Mouse (Mus musculus): ENCODE results near the gene Tenm3. TPM values are rescaled to one million over a fixed set of nuclear protein-coding genes. Genes with fewer than 3 reads are reported as not detected.

The Tenm3 gene
- total RNA-seq, 2 experiments from 2014 or later, result not detected

DNA sequence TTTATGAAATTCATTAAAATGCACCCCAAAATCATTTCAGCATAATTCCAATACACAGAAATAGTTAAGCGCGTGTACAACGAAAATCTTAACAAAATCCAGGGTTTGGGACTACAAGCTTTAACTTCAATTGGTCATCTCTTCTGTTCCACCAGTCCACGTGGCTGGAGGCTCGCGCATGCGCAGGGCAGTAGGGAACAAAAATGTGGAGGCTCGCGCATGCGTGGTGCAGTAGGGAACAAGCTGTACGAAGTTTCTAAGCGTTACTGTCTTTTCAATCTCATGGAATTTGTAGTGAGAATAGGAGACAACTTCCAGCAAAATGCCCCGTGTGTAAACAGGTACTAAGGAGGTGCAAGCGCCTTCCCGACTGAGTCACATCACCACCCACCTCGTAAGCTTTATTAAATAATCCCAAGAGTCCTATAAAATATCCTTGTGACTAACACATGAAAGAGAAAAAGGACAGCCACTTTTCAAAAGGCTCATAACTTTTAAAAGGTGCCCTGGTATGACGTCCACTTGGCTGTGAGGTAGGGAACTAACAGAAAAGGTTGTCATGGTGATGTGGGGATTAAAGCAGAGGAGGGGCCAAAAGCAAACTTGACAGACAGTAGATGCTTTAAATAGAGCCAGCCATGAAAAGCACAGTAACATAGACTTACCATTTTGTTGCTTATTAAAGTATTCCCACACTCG, 353.7 kb downstream of the Tenm3 start:
- ATAC-seq (replicated peaks; ENCODE audit: low FRiP score, poor library complexity, severe bottlenecking), result no peak

GRCm38 (mm10) chr8:48489417-48489816, 354.3 kb downstream of the Tenm3 start:
- no peak for ATAC-seq (replicated peaks; ENCODE audit: low FRiP score, poor library complexity, severe bottlenecking)

- no peak for ATAC-seq (replicated peaks; ENCODE audit: low FRiP score, poor library complexity, severe bottlenecking)
These were observed 354.9 kb downstream of the Tenm3 start for GRCm38 (mm10) chr8:48488809-48489208.

- ATAC-seq (replicated peaks; ENCODE audit: low FRiP score, poor library complexity, severe bottlenecking), result no peak
These were observed 359.6 kb downstream of the Tenm3 start for GRCm38 (mm10) chr8:48484143-48484542.

DNA sequence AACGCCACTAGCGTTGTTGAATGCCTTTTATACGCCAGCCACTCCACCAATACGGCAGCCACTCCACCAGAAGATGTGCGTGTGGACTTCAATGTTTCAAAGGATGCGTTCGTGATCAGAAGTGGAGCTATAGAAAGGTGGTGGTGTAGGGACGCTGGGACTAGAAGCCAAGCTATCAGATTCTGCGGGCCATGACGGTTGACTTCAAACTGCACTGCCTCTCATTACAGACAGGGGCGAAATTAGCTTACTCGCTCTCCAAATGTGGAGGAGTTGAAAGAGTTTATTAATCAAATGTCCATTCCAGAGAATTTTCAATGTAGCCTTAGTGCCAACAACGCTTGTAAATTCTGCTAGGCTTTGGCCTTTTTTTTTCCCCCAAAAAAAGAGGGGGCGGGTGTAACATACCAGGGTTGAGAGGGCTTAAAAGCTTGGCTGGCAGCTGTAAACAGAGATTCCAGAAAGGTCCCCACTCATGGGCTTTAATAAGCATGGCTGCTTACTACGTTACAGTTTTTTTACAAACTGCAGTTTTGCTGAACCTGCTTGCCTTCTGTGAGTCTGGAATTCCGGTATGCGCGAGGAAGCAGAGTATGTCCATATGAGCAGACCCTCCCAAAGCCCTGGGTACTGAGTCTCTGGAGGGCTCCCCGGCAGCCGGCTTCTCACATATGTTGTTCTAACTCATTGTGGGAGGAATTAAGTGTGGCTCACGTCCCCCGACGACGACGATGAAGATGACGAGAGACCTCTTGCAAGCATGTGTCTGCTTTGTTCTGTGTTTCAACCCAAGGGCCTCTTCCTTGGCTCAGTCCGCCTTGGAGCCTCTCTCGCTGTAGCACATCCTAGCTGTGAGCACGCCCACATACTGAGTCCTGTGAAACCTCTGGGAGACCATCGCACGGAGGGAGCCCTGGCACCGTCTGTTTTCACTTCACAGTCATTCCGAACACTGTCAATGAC, 361.8 kb downstream of the Tenm3 start:
- ATAC-seq (replicated peaks; ENCODE audit: low FRiP score, poor library complexity, severe bottlenecking), result no peak

GRCm38 (mm10) chr8:48477371-48477935, 366.3 kb downstream of the Tenm3 start:
- ATAC-seq (replicated peaks; ENCODE audit: low FRiP score, poor library complexity, severe bottlenecking), result no peak

DNA sequence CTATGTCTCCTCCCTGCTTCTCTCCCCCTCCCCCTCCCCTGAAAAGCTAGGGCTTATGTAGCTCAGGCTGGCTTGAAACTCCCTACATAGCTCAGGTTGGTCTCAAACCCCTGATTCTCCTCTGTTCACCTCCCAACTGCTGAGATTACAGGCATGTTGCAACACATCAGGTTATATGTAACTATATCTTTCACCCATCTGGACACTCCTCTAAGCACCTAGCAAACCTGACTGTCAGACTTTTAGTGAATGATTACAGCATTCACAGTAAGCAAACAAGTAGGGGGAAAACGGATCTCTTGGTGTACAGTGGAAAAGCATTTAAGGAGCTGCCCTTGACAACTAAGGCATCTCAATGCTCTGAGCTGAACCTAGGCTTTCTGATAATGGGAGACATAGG, 366.9 kb downstream of the Tenm3 start:
- ATAC-seq (replicated peaks; ENCODE audit: low FRiP score, poor library complexity, severe bottlenecking), result no peak

DNA sequence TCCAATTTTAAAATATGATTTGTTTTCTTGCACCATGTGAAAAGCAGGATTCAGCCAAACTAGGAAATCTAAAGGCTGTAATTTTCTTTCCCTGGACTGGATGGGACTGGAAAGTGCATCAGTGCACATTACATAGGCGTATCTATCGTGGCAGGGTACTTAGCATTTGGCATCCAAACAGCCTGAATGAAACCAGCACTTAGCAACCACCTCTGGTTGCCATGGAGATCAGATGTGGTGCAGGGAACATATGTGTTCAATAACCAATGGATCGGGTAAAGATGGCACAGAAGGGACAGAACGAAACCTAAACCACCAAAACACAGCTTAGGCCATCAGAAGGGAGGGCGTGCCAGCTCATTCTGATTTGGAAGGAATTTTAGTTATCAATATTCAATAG, 376.1 kb downstream of the Tenm3 start:
- ATAC-seq (replicated peaks; ENCODE audit: low FRiP score, poor library complexity, severe bottlenecking), result no peak

- no peak for ATAC-seq (replicated peaks; ENCODE audit: low FRiP score, poor library complexity, severe bottlenecking)
These were observed 385.4 kb downstream of the Tenm3 start for GRCm38 (mm10) chr8:48458373-48458772.

- ATAC-seq (replicated peaks; ENCODE audit: low FRiP score, poor library complexity, severe bottlenecking), result no peak
These were observed 387.2 kb downstream of the Tenm3 start for GRCm38 (mm10) chr8:48456328-48457124.

GRCm38 (mm10) chr8:48451247-48451635, 392.5 kb downstream of the Tenm3 start:
- no peak for ATAC-seq (replicated peaks; ENCODE audit: low FRiP score, poor library complexity, severe bottlenecking)

DNA sequence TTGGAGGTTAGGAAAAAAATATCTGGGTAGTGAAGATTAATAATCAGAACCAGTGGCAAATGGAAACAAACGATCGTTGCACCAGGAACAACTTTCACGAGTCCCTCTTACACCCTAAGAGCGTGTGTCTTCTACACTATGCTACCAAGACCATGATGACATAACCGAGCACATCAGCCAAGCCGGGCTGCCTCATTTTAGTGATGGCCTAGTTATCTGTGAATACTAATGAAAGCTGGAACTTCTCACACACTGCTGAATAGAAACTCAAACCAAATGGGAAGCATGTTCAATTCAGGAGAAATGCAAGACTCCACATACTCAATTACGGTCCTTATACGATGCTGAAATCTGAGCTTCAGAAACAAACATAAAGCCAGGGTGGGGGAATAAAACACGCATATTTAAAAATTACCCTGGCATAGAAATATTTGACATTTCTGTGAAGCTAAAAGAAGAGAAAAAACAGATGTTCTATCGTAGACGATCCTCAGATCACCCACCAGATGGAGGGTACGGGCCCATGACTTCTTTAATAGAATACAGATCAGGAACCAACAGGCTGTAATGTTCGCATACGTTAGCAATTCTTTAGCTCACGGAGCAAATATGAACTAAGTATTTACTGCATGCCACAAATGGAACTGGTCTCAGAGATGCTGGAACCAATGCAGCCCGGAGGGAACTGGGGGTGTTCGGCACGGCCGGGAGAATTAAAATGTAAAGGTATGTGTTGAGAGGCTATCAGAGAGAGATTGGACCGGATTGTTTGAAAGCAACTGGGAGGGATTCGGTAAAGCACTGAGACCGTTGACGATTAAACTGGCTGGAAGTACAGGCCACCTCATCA, 393.1 kb downstream of the Tenm3 start:
- ATAC-seq (replicated peaks; ENCODE audit: low FRiP score, poor library complexity, severe bottlenecking), result no peak

DNA sequence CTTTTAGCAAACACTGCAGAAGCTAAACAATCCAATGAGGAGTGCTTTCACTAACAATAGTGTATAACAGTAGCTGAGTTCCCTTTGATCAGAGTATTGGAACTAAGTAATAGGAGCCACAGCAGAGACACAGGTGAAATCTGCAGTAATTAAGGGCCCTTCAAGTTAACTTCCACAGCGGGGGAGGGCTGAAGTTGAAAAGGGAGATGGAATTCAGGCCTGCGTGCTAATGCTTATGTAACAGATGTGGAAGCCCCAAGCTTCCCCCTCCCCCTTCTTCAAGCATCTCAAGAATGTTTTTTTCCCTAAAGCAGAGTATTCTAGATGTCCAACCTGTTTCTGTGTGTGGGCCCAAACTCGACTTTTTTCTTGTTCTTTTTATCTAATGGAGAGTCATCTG, 394.1 kb downstream of the Tenm3 start:
- no peak for ATAC-seq (replicated peaks; ENCODE audit: low FRiP score, poor library complexity, severe bottlenecking)

DNA sequence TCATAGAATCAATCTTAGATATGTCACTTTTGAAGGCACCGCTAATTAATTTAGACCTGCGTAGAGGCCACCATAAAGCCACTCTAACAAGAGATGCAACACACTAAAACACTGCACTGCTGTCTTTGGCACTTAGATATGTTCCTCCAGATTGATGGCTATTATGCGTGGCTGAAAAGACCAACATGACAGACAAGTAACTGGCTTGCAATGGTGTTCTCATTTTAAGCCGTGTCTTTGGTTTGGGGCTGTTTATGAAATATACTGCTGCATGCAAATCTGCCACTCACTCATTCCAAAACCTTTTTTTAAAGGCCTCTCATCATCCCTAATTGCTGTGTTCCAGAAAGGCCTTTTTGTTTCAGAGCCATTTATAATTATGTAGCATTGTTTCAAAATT, 398.1 kb downstream of the Tenm3 start:
- no peak for ATAC-seq (replicated peaks; ENCODE audit: low FRiP score, poor library complexity, severe bottlenecking)

DNA sequence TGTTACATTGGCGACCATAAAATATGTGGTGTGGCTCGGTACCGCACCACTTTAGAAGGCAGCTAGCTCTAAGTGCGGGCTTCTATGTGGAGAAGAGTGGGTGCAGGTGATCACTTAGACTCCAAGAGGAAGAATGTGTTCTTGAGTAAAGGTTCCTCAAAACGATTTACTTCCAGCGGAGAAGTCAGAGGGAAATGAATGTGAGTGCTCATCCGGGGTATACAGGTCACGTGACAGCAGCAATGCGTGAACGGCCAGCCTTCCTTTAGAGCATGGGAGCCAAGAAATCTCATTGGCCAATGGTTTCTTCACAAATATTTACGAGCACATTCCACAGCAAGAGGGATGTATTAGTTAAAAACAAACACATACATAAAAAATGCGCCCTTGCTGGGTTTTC, 404.3 kb downstream of the Tenm3 start:
- ATAC-seq (replicated peaks; ENCODE audit: low FRiP score, poor library complexity, severe bottlenecking), result no peak

- no peak for ATAC-seq (replicated peaks; ENCODE audit: low FRiP score, poor library complexity, severe bottlenecking)
These were observed 406.1 kb downstream of the Tenm3 start for GRCm38 (mm10) chr8:48437523-48438207.

- no peak for ATAC-seq (replicated peaks; ENCODE audit: low FRiP score, poor library complexity, severe bottlenecking)
These were observed 418.6 kb downstream of the Tenm3 start for GRCm38 (mm10) chr8:48425101-48425500.

- no peak for ATAC-seq (replicated peaks; ENCODE audit: low FRiP score, poor library complexity, severe bottlenecking)
These were observed 426.0 kb downstream of the Tenm3 start for GRCm38 (mm10) chr8:48417714-48418113.

DNA sequence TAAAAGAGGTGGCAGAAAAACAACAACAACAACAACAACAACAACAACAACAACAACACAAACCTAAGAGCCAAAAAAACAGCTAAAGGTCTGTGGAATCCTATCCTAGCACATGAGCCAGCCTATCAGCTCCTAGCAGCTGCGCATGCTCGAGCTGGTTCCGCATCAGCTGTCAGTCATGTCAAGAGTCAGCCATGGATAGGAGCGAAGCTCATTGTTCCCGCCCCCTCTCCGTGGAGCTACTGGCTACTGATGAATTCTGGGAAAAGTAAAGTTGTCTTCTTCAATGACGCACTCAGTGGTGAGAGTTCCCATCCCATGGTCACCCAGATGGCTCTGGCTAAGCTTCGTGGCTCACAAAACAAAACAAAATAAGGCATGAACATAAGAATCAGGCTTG, 432.8 kb downstream of the Tenm3 start:
- no peak for ATAC-seq (replicated peaks; ENCODE audit: low FRiP score, poor library complexity, severe bottlenecking)
